Mouse (Mus musculus) c-Kit-positive CD71-positive TER-119-negative erythroid progenitor cells, embryonic 14.5 days (primary cell): ENCODE measurements at regions not wholly inside any gene's neighbourhood (a gene's known extent, or its start where the extent isn't known, plus 50 kb on each side); places are given as distances from the start of the nearest gene placed in this dataset.

Experiments
- DNase-seq: peaks from one replicate; pipeline ENCODE4 v3.0.0-alpha.2; 2013; ENCODE audit warnings: low read depth

- DNase-seq = no peak
Observed at GRCm38 (mm10) chr12:110387567-110387966, 59.4 kb upstream of the Ppp2r5c start.

GRCm38 (mm10) chr12:110389439-110389838, 57.5 kb upstream of the Ppp2r5c start:
- DNase-seq = no peak

DNA sequence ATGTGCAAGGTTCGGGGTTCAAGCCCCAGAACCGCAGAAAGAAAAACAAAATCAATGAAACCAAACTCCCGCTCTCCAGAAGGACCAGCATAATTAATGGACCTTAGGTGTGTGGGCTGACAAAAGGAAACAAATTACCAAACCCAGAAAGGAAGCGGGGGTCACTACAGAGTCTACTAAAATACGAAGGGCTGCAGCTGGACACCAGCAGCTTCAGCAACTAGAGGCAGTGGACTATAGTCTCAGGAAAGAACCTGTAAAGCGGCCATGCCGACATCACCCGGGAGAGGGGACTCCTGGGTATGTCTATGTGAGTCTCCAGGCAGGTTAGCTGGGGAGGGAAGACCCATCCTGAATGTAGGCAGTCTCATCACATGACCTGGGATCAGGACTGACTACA, 55.5 kb upstream of the Ppp2r5c start:
- no peak for DNase-seq

DNA sequence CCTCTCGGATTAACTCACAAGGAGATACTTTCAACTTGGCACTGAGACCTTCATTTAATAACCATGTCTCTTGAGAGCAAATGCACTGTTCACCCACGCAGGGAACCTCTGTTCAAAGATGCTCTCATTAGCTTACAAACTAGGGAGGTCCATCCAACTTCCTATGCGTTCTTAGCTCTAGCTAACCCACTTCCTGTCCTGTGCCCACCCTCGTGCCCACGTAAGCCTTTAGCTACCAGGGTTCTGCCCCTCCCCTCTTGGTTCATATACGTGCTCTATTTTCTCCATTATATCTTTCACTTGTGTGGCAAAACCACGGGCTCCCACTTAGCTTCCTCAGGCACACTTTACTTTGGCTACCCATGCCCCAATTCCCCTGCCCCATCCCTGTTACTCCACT, 53.4 kb upstream of the Ppp2r5c start:
- DNase-seq = no peak
